Mouse (Mus musculus): ENCODE data around the gene Shisa9.
"Not testable (repeated sequence)": the region's sequence is repeated elsewhere in the genome, so short reads cannot be mapped to it uniquely, and the experiment has no call there.

The Shisa9 gene

GRCm38 (mm10) chr16:11983616-11984270, at the start of gene Shisa9:
TSS of gene Shisa9 (plus strand) at chr16:11984113.
- DNase-seq: no peak

GRCm38 (mm10) chr16:11940477-11940876, 43.4 kb upstream of the Shisa9 start:
- no peak for DNase-seq

GRCm38 (mm10) chr16:11960691-11961090, 23.2 kb upstream of the Shisa9 start:
- DNase-seq: no peak

- DNase-seq: no peak
Measured at GRCm38 (mm10) chr16:11966041-11966440, 17.9 kb upstream of the Shisa9 start.

- not testable (repeated sequence) for DNase-seq
Measured at GRCm38 (mm10) chr16:11966810-11967209, 17.1 kb upstream of the Shisa9 start.

GRCm38 (mm10) chr16:11967579-11967978, 16.3 kb upstream of the Shisa9 start:
- no peak for DNase-seq

DNA sequence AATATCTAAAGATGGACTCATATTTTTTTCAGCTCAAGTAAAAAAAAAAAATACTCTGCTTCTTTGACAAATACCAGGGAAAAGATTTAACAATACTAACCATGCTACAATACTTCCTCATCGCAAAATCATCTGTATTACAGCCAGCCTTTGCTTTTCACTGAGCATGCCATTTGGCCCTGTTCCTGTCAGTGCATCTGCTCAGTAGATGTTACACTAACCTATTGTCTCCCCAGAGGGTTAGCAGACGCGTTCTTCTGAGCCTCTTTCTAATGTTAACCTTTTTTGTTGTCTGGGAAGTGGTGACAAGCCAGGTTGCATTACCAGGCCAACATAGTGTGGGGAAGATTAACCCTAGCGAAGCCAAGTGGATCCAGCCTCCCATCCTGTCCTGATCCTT, 10.2 kb upstream of the Shisa9 start:
- no peak for DNase-seq

DNA sequence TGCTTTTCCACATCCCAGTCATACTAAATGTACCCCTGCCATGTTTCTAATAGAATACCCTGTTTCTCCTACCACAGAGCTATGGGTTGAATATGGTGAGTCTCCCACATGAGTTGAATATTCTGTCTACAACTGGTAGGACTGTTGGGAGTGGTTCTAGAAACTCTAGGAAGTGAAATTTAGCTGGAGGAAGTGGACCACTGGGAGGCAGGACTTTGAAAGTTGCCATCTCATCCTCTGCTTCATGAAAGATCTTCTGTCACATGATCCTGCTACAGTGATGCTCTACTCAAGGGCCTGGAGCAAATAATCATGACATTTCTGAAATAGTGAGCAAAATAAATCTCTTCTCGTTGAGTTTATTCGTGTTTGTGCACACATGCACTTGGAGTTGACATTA, 7.2 kb upstream of the Shisa9 start:
- no peak for DNase-seq

- no peak for DNase-seq
Measured at GRCm38 (mm10) chr16:11980764-11981163, 3.1 kb upstream of the Shisa9 start.

GRCm38 (mm10) chr16:11983106-11983615, 752 bp upstream of the Shisa9 start:
- no peak for DNase-seq

GRCm38 (mm10) chr16:11984271-11984791, 418 bp downstream of the Shisa9 start:
- DNase-seq: no peak

- no peak for DNase-seq
Measured at GRCm38 (mm10) chr16:11987056-11987455, 3.1 kb downstream of the Shisa9 start.

GRCm38 (mm10) chr16:12005177-12005576, 21.3 kb downstream of the Shisa9 start:
- no peak for DNase-seq

GRCm38 (mm10) chr16:12010136-12010535, 26.2 kb downstream of the Shisa9 start:
- no peak for DNase-seq

GRCm38 (mm10) chr16:12012747-12013146, 28.8 kb downstream of the Shisa9 start:
- no peak for DNase-seq

GRCm38 (mm10) chr16:12014523-12014922, 30.6 kb downstream of the Shisa9 start:
- no peak for DNase-seq

- no peak for DNase-seq
Measured at GRCm38 (mm10) chr16:12017921-12018618, 34.2 kb downstream of the Shisa9 start.

DNA sequence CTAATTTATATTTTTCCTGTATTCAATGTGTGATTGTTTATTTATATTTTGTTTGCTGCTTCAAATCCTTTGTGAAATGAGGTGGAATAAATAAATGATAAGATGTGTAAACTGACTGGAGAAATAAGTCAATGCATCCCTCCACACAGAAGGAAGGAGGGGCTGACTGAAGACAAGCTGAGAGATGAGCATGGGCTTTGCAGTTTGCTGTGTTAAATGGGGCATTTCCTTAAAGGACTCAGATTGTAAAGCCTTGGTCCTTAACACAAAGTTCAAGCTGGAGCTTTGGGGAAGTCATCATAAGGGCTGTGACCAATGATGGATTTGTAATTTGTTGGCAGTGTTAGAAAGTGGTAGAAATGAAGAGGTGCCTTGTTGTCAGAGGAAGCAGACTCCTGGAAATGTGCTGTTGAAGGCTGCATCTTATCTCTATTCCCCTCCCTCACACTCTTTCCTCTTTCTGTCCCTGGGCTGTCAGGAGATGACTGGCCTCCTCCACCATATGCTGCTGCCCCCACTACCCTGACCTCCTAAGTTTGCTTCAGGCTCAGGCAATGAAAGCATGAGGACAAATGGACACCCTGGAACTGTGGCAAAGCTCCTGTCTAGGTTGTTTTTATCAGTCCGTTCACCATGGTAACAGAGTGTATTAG, 36.3 kb downstream of the Shisa9 start:
- no peak for DNase-seq

DNA sequence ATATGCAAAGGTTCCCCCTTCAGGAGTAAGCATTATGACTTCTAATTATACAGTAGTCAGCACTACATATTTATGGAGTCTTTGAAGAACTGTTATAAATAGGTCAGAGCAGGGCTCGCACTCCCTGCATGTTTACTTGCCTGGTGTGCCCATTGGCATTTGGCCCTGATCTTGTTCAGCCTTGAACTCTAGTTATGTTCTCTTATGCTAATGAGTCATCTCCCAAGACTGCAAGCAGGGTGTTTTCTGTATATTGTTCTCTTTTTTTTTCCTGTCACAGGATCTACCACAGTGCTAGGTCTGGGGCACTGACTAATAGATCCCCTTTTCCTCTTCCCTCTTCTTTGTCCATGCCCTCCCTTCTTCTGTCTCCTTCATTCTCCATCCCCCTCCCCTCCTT, 48.5 kb downstream of the Shisa9 start:
- no peak for DNase-seq

- no peak for DNase-seq
Measured at GRCm38 (mm10) chr16:12034868-12035267, 51.0 kb downstream of the Shisa9 start.

DNA sequence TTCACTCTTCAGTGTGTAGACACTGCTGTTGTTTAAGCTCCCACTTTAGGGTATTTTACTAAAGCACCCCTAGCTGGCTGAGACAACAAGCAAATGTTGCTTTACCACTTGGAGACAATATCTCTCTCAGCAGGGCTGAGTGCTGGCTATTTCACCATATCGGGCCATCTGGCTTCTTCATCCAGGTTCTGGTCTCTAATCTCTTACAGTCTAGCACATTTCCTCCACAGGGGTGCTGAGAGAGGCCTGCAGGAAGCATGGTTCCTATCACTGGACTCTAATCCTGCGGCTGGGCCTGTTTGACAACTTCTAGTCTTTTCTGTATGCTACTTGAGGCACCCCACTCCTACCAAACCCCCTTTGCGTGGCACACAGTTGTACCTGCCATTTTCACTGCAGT, 51.7 kb downstream of the Shisa9 start:
- no peak for DNase-seq

DNA sequence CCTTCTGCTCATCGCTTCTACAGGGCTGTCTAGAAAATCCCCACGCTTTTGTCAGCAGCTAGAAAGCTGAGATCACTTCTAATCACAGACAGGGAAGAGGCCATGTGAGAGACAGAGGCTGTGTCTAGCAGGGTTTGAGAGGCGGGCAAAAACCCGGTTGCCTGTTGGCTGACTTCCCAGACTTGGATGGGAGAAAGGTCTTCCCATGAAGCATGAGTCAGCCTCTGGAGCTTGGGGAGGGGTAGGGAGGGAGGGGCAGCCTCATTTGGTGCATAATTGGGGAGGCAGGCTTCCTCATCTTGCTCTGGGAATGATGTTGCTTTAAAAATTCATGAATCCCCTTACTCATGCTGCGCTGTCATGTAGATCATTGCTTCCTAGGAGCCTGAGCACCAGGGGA, 57.0 kb downstream of the Shisa9 start:
- no peak for DNase-seq

DNA sequence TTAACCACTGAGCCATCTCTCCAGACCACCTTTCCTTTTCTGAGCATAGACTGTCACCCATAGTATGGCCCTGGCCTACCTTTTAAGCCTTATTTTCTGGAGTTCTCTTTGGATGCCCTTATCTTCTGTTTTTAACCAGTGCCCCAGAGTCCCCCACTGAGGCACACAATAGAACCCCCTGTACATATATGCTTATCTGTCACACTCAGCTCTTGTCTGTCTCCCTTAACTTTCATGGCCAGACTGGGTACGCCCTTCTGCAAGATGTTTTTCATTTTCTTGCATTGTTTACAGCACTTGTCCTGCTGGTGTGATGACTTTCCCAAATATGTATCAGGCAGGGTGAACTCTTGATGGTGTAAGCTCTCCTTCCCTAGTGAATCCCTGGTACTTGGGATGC, 68.1 kb downstream of the Shisa9 start:
- no peak for DNase-seq

DNA sequence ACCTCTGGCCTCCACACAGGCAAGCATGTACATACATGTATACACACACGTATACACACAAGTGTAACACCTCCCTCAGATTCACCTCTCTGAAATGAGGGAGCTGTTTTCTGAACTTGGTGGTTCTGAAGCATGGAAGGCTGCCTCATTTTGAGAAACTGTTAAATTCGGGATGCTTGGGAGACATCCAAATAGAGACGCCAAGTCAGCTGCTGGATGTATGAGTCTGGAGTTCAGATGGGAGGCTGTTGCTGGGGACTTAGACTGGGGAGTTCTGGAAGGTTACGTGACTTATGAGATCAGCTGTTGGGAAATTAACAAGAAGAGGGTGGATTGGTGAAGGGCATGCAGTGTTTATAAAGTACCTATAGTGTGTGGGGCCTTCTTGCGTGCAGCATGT, 88.7 kb downstream of the Shisa9 start:
- no peak for DNase-seq

All from thymus, adult 18-20 months (tissue).